ENCODE assay signal across 19 mouse cellular contexts in the genomic region with DNA sequence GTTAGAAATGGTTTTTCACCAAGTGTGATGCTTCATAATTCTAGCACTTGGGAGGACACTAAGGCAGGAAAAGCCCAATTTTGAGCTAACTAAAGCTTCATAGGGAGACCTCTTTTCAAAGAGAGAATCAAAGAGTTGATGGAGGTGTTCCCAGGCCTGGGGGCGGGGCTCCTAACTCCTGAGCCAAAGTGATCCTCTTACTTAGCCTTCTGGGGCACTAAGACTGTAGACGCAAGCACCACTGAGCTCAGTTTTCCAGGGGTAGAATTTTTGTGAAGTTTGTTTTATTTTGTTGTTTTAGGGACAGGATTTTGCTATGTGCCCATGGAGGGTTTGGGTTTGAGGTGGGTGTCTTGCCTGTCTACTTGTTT.
"Had no signal": no experiment of that assay in that cellular context is flagged by ENCODE, and none has a peak within 500 bp of the region (broad histone marks: within the 10 kb centered on the region; RNA-seq: fewer than 3 reads in every experiment).

No protein-coding gene starts in this region.

- ATAC-seq: intestine, embryonic 15.5 days; midbrain, embryonic 15.5 days had no signal

- H3K4me2 ChIP-seq: intestine, embryonic 15.5 days; limb, embryonic 13.5 days; lung, embryonic 14.5 days; midbrain, embryonic 11.5 days; midbrain, embryonic 15.5 days; neural tube, embryonic 12.5 days; neural tube, embryonic 15.5 days; stomach, embryonic 15.5 days had no signal

- H3K27me3 ChIP-seq: intestine, embryonic 15.5 days; limb, embryonic 13.5 days; midbrain, embryonic 15.5 days; neural tube, embryonic 12.5 days; neural tube, embryonic 15.5 days; stomach, embryonic 15.5 days had no signal

- H3K36me3 ChIP-seq: limb, embryonic 10.5 days; stomach, embryonic 15.5 days had no signal

- H3K4me3 ChIP-seq: intestine, embryonic 15.5 days; limb, embryonic 10.5 days; limb, embryonic 13.5 days; midbrain, embryonic 15.5 days; neural tube, embryonic 12.5 days; neural tube, embryonic 15.5 days; stomach, embryonic 15.5 days had no signal

- DNase-seq: kidney, adult 11 months; kidney, adult 8-10 months; kidney, postnatal 14 days; kidney, postnatal 4 days; lung, embryonic 14.5 days; lung, postnatal 10 days; lung, postnatal 4 days; right cerebral cortex, adult 18-20 months; right cerebral cortex, postnatal 14 days; spleen, adult 18-20 months; thymus, postnatal 25 days had no signal

- H3K27ac ChIP-seq: intestine, embryonic 15.5 days; limb, embryonic 10.5 days; limb, embryonic 13.5 days; midbrain, embryonic 15.5 days; neural tube, embryonic 12.5 days; neural tube, embryonic 15.5 days; stomach, embryonic 15.5 days had no signal

- H3K9me3 ChIP-seq: intestine, embryonic 15.5 days; limb, embryonic 10.5 days; limb, embryonic 13.5 days; midbrain, embryonic 15.5 days; neural tube, embryonic 12.5 days; neural tube, embryonic 15.5 days; stomach, embryonic 15.5 days had no signal

- H3K4me1 ChIP-seq: intestine, embryonic 15.5 days; limb, embryonic 10.5 days; limb, embryonic 13.5 days; midbrain, embryonic 15.5 days; neural tube, embryonic 12.5 days; neural tube, embryonic 15.5 days; stomach, embryonic 15.5 days had no signal

- H3K9ac ChIP-seq: intestine, embryonic 15.5 days; limb, embryonic 13.5 days; lung, embryonic 14.5 days; midbrain, embryonic 15.5 days; neural tube, embryonic 12.5 days; neural tube, embryonic 15.5 days; stomach, embryonic 15.5 days had no signal
